Mouse (Mus musculus): ENCODE measurements around the gene Dnm3.

- 0 out of 2 replicates have a peak, but pooled peaks have one; percentile 11 for TF ChIP-seq CTCF (IDR thresholded peaks at IDR 0.05; ENCODE audit: control insufficient read depth, insufficient read depth, low read length)
- TF ChIP-seq POLR2A (IDR thresholded peaks at IDR 0.05; ENCODE audit: borderline replicate concordance, control insufficient read depth, low read depth, low read length) = no peak
Observed at GRCm38 (mm10) chr1:162286910-162287309, 190.9 kb downstream of the Dnm3 start.
